Mouse (Mus musculus): ENCODE results near the gene Col5a3. TPM values are rescaled to one million over a fixed set of nuclear protein-coding genes. Genes with fewer than 3 reads are reported as not detected.

Gene Col5a3
- polyA plus RNA-seq, 1 experiment from 2014 or later: 0.32 TPM

DNA sequence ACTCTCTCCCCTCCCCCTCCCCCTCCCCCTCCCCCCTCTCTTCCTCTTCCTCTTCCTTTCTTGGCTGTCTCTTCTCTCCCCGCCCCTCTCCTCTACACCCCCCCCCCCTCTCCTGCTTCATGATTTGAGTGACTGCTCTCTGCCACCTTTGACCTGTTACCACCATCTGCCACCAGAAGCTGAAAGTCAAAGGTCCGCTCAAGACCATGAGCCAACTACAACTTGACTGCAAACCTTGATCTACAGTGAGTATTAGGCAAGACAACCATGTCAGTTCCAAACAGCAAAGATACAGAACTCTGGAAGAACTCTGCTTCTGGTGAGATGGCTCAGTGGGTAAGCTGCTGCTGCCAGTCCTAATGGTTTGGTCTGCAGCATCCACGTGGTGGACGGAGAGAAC is 25.2 kb downstream of the Col5a3 start:
- Histone ChIP-seq H3K4me2 (replicated peaks; ENCODE audit: low read depth, low read length) (no peak overlapping the region), H3K27me3 (ENCODE audit: control insufficient read depth, insufficient read depth, low read length) (no peaks in the 10 kb centered on the region), H3K9ac (ENCODE audit: low read depth, low read length) (no peak overlapping the region), H3K27ac (ENCODE audit: low read depth, low read length) (no peak overlapping the region), H3K9me3 (ENCODE audit: control insufficient read depth, low read length) (no peaks in the 10 kb centered on the region), H3K36me3 (ENCODE audit: control insufficient read depth, insufficient read depth, low read length) (no peaks in the 10 kb centered on the region), H3K4me1 (replicated peaks; ENCODE audit: control insufficient read depth, insufficient read depth, low read length) (no peaks in the 10 kb centered on the region), H3K4me3 (ENCODE audit: low read depth, low read length) (no peak overlapping the region)
- DNase-seq (ENCODE audit: low spot score) (no peak), ATAC-seq (ENCODE audit: low FRiP score) (no peak)
- WGBS: 79% methylated on average over 3 of the region's 4 CpGs

GRCm38 (mm10) chr9:20787992-20788391 is 26.9 kb downstream of the Col5a3 start:
- DNase-seq (ENCODE audit: low spot score): no peak
- no peaks in the 10 kb centered on the region for H3K4me1 ChIP-seq (replicated peaks; ENCODE audit: control insufficient read depth, insufficient read depth, low read length)
- ATAC-seq (ENCODE audit: low FRiP score): no peak
- no peak overlapping the region for H3K9ac ChIP-seq (ENCODE audit: low read depth, low read length)
- WGBS: 77% methylated on average over 8 of the region's 8 CpGs
- H3K36me3 ChIP-seq (ENCODE audit: control insufficient read depth, insufficient read depth, low read length): no peaks in the 10 kb centered on the region
- no peaks in the 10 kb centered on the region for H3K9me3 ChIP-seq (ENCODE audit: control insufficient read depth, low read length)
- H3K27me3 ChIP-seq (ENCODE audit: control insufficient read depth, insufficient read depth, low read length): no peaks in the 10 kb centered on the region
- H3K4me2 ChIP-seq (replicated peaks; ENCODE audit: low read depth, low read length): no peak overlapping the region
- no peak overlapping the region for H3K27ac ChIP-seq (ENCODE audit: low read depth, low read length)
- no peak overlapping the region for H3K4me3 ChIP-seq (ENCODE audit: low read depth, low read length)

DNA sequence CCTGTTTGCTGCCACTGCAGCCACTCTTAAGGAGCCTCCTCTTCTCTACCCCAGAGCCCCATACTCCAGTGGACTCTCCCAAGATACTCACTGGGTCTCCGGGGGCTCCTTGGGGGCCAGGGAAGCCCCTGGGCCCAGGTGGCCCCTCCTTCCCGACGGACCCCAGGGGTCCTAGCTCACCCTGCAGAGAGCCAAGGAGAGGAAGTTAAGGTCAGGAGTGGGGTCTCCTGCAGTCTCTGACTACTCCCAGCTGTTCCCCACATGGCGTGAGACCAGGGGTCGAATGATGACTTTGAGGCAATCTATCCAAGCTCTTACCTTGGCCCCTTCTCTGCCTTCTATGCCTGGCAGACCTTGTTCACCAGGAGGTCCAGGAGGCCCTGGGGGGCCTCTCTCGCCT is 29.8 kb downstream of the Col5a3 start:
- WGBS: 67% methylated on average over 6 of the region's 6 CpGs
- no peaks in the 10 kb centered on the region for H3K9me3 ChIP-seq (ENCODE audit: control insufficient read depth, low read length)
- H3K27ac ChIP-seq (ENCODE audit: low read depth, low read length): no peak overlapping the region
- no peak overlapping the region for H3K4me3 ChIP-seq (ENCODE audit: low read depth, low read length)
- DNase-seq (ENCODE audit: low spot score) (no peak), ATAC-seq (ENCODE audit: low FRiP score) (no peak)
- no peak overlapping the region for H3K4me2 ChIP-seq (replicated peaks; ENCODE audit: low read depth, low read length)
- no peak overlapping the region for H3K9ac ChIP-seq (ENCODE audit: low read depth, low read length)
- H3K4me1 ChIP-seq (replicated peaks; ENCODE audit: control insufficient read depth, insufficient read depth, low read length): no peaks in the 10 kb centered on the region
- H3K27me3 ChIP-seq (ENCODE audit: control insufficient read depth, insufficient read depth, low read length): no peaks in the 10 kb centered on the region
- H3K36me3 ChIP-seq (ENCODE audit: control insufficient read depth, insufficient read depth, low read length): no peaks in the 10 kb centered on the region

DNA sequence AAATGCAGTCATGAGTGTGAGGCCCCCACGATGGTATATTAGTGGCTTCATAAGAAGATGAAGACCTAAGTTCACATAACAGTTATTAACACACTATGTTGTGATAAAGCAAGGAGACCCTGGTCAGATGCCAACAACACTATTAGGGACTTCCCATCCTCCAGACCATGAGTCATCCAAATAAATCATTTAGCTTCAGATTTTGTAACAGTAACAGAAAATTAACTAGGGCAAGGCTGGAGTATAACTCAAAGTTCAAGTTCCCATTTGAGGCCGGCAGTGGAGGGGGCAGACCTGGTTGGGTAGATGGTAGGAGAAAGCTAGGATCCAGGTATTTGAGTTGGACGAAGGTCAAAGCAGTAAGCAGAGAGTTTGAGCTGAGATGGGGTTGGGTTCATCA is 33.6 kb downstream of the Col5a3 start:
- 82% methylated on average over 3 of the region's 3 CpGs for whole genome bisulfite sequencing

DNA sequence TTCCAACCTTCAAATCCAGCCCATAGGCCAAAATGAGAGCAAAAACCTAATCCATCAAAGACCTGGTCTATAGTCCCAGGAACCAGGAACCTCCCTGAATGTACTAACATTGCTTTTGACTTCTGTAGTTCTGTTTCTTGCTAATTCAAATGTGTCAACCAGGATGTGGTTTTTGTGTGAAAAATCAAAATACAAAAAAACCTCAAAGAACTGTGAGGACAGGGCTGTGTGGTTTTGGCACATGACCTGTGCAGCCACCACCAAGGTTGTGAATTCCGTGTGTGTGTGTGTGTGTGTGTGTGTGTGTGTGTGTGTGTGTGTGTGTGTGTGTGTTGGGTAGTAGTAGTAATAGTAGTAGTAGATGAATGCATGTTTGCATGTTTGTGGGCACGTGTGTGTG is 49.6 kb downstream of the Col5a3 start:
- Histone ChIP-seq H3K9ac (ENCODE audit: low read depth, low read length) (no peak overlapping the region), H3K27ac (ENCODE audit: low read depth, low read length) (no peak overlapping the region), H3K27me3 (ENCODE audit: control insufficient read depth, insufficient read depth, low read length) (no peaks in the 10 kb centered on the region), H3K9me3 (ENCODE audit: control insufficient read depth, low read length) (no peaks in the 10 kb centered on the region), H3K36me3 (ENCODE audit: control insufficient read depth, insufficient read depth, low read length) (no peaks in the 10 kb centered on the region), H3K4me3 (ENCODE audit: low read depth, low read length) (no peak overlapping the region), H3K4me1 (replicated peaks; ENCODE audit: control insufficient read depth, insufficient read depth, low read length) (no peaks in the 10 kb centered on the region), H3K4me2 (replicated peaks; ENCODE audit: low read depth, low read length) (no peak overlapping the region)
- 88% methylated on average over 2 of the region's 2 CpGs for WGBS
- DNase-seq (ENCODE audit: low spot score): no peak
- no peak for ATAC-seq (ENCODE audit: low FRiP score)

More for the DNA sequence above, 33.6 kb downstream of the Col5a3 start:
- no peaks in the 10 kb centered on the region for H3K4me1 ChIP-seq (replicated peaks; ENCODE audit: control insufficient read depth, insufficient read depth, low read length)
- DNase-seq (ENCODE audit: low spot score) (no peak), ATAC-seq (ENCODE audit: low FRiP score) (no peak)
- H3K27ac ChIP-seq (ENCODE audit: low read depth, low read length): no peak overlapping the region
- no peak overlapping the region for H3K4me3 ChIP-seq (ENCODE audit: low read depth, low read length)
- no peak overlapping the region for H3K9ac ChIP-seq (ENCODE audit: low read depth, low read length)
- no peak overlapping the region for H3K4me2 ChIP-seq (replicated peaks; ENCODE audit: low read depth, low read length)
- H3K27me3 ChIP-seq (ENCODE audit: control insufficient read depth, insufficient read depth, low read length): no peaks in the 10 kb centered on the region
- no peaks in the 10 kb centered on the region for H3K9me3 ChIP-seq (ENCODE audit: control insufficient read depth, low read length)
- no peaks in the 10 kb centered on the region for H3K36me3 ChIP-seq (ENCODE audit: control insufficient read depth, insufficient read depth, low read length)

DNA sequence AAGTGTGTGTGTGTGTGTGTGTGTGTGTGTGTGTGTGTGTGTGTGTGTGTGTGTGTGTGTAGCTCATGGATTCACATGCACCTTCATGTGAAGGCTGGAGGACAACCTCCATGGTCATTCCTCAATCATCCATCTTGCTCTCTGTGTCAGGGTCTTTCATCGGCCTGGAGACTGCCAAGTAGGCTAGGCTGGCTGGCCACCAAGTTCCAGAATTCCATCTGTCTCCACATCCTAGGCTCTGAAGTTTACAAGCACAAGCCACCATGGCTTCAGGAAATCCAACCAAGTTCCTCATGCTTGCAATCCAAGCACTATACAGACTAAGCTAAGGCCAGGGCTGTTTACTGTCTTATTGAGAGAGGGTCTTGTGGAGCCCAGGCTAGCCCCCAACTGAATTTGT is 51.8 kb downstream of the Col5a3 start:
- Histone ChIP-seq H3K27ac (ENCODE audit: low read depth, low read length) (no peak overlapping the region), H3K4me2 (replicated peaks; ENCODE audit: low read depth, low read length) (no peak overlapping the region), H3K9ac (ENCODE audit: low read depth, low read length) (no peak overlapping the region), H3K4me1 (replicated peaks; ENCODE audit: control insufficient read depth, insufficient read depth, low read length) (no peaks in the 10 kb centered on the region), H3K4me3 (ENCODE audit: low read depth, low read length) (no peak overlapping the region), H3K27me3 (ENCODE audit: control insufficient read depth, insufficient read depth, low read length) (no peaks in the 10 kb centered on the region), H3K36me3 (ENCODE audit: control insufficient read depth, insufficient read depth, low read length) (no peaks in the 10 kb centered on the region), H3K9me3 (ENCODE audit: control insufficient read depth, low read length) (no peaks in the 10 kb centered on the region)
- DNase-seq (ENCODE audit: low spot score) (no peak), ATAC-seq (ENCODE audit: low FRiP score) (no peak)
- 85% methylated on average over 1 of the region's 1 CpGs for WGBS

GRCm38 (mm10) chr9:20762197-20762961 is 52.5 kb downstream of the Col5a3 start:
- Histone ChIP-seq H3K27me3 (ENCODE audit: control insufficient read depth, insufficient read depth, low read length) (no peaks in the 10 kb centered on the region), H3K4me1 (replicated peaks; ENCODE audit: control insufficient read depth, insufficient read depth, low read length) (no peaks in the 10 kb centered on the region), H3K4me3 (ENCODE audit: low read depth, low read length) (no peak overlapping the region), H3K27ac (ENCODE audit: low read depth, low read length) (no peak overlapping the region), H3K4me2 (replicated peaks; ENCODE audit: low read depth, low read length) (no peak overlapping the region), H3K36me3 (ENCODE audit: control insufficient read depth, insufficient read depth, low read length) (no peaks in the 10 kb centered on the region), H3K9ac (ENCODE audit: low read depth, low read length) (no peak overlapping the region), H3K9me3 (ENCODE audit: control insufficient read depth, low read length) (no peaks in the 10 kb centered on the region)
- ATAC-seq (ENCODE audit: low FRiP score) (no peak), DNase-seq (ENCODE audit: low spot score) (no peak)
- 46% methylated on average over 7 of the region's 7 CpGs for WGBS

DNA sequence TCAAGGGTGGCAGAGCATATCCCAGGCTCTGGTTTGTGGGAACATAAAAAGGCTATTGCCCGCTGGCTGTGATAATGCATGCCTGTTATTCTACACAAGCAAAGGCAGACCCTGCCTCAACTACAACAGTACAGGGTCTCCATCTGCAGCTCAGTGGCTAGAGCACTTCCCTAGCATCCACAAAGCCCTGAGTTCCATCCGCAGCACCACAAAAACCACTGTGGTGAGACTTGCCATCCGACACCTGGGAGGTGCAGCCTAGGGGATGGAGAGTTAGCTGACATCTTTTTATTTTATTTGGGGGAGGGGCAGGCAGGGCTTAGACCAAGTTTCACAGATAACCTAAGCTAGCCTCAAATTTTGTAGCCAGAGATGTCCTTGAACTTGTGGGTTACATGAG is 53.5 kb downstream of the Col5a3 start:
- Histone ChIP-seq H3K27ac (ENCODE audit: low read depth, low read length) (no peak overlapping the region), H3K4me1 (replicated peaks; ENCODE audit: control insufficient read depth, insufficient read depth, low read length) (no peaks in the 10 kb centered on the region), H3K4me3 (ENCODE audit: low read depth, low read length) (no peak overlapping the region), H3K9ac (ENCODE audit: low read depth, low read length) (no peak overlapping the region), H3K27me3 (ENCODE audit: control insufficient read depth, insufficient read depth, low read length) (no peaks in the 10 kb centered on the region), H3K9me3 (ENCODE audit: control insufficient read depth, low read length) (no peaks in the 10 kb centered on the region), H3K36me3 (ENCODE audit: control insufficient read depth, insufficient read depth, low read length) (no peaks in the 10 kb centered on the region), H3K4me2 (replicated peaks; ENCODE audit: low read depth, low read length) (no peak overlapping the region)
- no peak for DNase-seq (ENCODE audit: low spot score)
- 70% methylated on average over 3 of the region's 3 CpGs for WGBS
- ATAC-seq (ENCODE audit: low FRiP score): no peak

GRCm38 (mm10) chr9:20760813-20761212 is 54.1 kb downstream of the Col5a3 start:
- H3K27ac ChIP-seq (ENCODE audit: low read depth, low read length): no peak overlapping the region
- no peak overlapping the region for H3K9ac ChIP-seq (ENCODE audit: low read depth, low read length)
- DNase-seq (ENCODE audit: low spot score) (no peak), ATAC-seq (ENCODE audit: low FRiP score) (no peak)
- no peaks in the 10 kb centered on the region for H3K9me3 ChIP-seq (ENCODE audit: control insufficient read depth, low read length)
- no peaks in the 10 kb centered on the region for H3K27me3 ChIP-seq (ENCODE audit: control insufficient read depth, insufficient read depth, low read length)
- 74% methylated on average over 12 of the region's 12 CpGs for WGBS
- H3K36me3 ChIP-seq (ENCODE audit: control insufficient read depth, insufficient read depth, low read length): no peaks in the 10 kb centered on the region
- no peaks in the 10 kb centered on the region for H3K4me1 ChIP-seq (replicated peaks; ENCODE audit: control insufficient read depth, insufficient read depth, low read length)
- H3K4me2 ChIP-seq (replicated peaks; ENCODE audit: low read depth, low read length): no peak overlapping the region
- H3K4me3 ChIP-seq (ENCODE audit: low read depth, low read length): no peak overlapping the region

Data from hindbrain, embryonic 11.5 days (tissue).